Mouse (Mus musculus) stomach, postnatal 0 days (tissue): ENCODE measurements around the gene Elovl6. TPM values are rescaled to one million over a fixed set of nuclear protein-coding genes. Genes with fewer than 3 reads are reported as not detected.

Source experiments
- ATAC-seq: fragments of 200-750 bp; cut with Nextera tagmentation; 2 replicates; pipeline ENCODE4 v1.8.0; 2017; ENCODE audit not compliant: low FRiP score, low TSS enrichment
- DNase-seq: peaks from one replicate; pipeline ENCODE4 v3.0.0-alpha.2; 2016; ENCODE audit warnings: low spot score
- H3K27ac ChIP-seq: fragments of 300-500 bp; sonication (generic); replicated peaks from 2 replicates; pipeline ENCODE4 v1.5.1; 2014; ENCODE audit warnings: mild to moderate bottlenecking, control low read depth
- H3K27me3 ChIP-seq: fragments of 300-500 bp; sonication (generic); 2 replicates; pipeline ENCODE4 v1.6.1; 2014; ENCODE audit warnings: low read length; ENCODE audit not compliant: control insufficient read depth, insufficient read depth
- H3K36me3 ChIP-seq: fragments of 300-500 bp; sonication (generic); 2 replicates; pipeline ENCODE4 v1.6.1; 2014; ENCODE audit warnings: low read length, mixed read lengths; ENCODE audit not compliant: control insufficient read depth, insufficient read depth
- H3K4me1 ChIP-seq: fragments of 300-500 bp; sonication (generic); replicated peaks from 2 replicates; pipeline ENCODE4 v1.6.1; 2014; ENCODE audit warnings: antibody characterized with exemption; ENCODE audit not compliant: control insufficient read depth, insufficient read depth
- H3K4me2 ChIP-seq: fragments of 300-500 bp; sonication (generic); replicated peaks from 2 replicates; pipeline ENCODE4 v1.6.1; 2014; ENCODE audit warnings: low read depth, mild to moderate bottlenecking, control low read depth, moderate library complexity
- H3K4me3 ChIP-seq: fragments of 300-500 bp; sonication (generic); 2 replicates; pipeline ENCODE4 v1.5.1; 2014; ENCODE audit warnings: low read depth, low read length, control low read depth
- H3K9ac ChIP-seq: fragments of 300-500 bp; sonication (generic); 2 replicates; pipeline ENCODE4 v1.6.1; 2014; ENCODE audit warnings: mild to moderate bottlenecking, low read length, control low read depth, mixed read lengths
- H3K9me3 ChIP-seq: fragments of 300-500 bp; sonication (generic); 2 replicates; pipeline ENCODE4 v1.6.1; 2016; ENCODE audit warnings: low read length; ENCODE audit not compliant: control insufficient read depth
- CTCF ChIP-seq: IDR thresholded peaks from 2 replicates; pipeline ENCODE4 v1.5.1; 2016; ENCODE audit warnings: antibody characterized with exemption, low read depth, mild to moderate bottlenecking, moderate library complexity
- EP300 ChIP-seq: optimal IDR thresholded peaks from 2 replicates; pipeline ENCODE3; 2016; ENCODE audit warnings: antibody characterized with exemption
- WGBS: fragments of 180-500 bp; shearing (Covaris S2); extraction: QIAGEN DNeasy Blood & Tissue Kit; methylation state at CpG from one replicate; pipeline ENCODE4 v1.1.7; 2014; 5-methylcytosine and 5-hydroxymethylcytosine counted together
- polyA plus RNA-seq: library from polyadenylated mRNA; unstranded; fragments of >200 nt; fragmentation: Nextera tagmentation; extraction: Ambion mirVana; gene quantifications from 2 replicates; pipeline ENCODE4 v1.2.1, GENCODE M21; 2015

Gene Elovl6
- polyA plus RNA-seq, 1 experiment from 2014 or later: 34.2 TPM

GRCm38 (mm10) chr3:129578741-129579475 lies 46.8 kb downstream of the Elovl6 start:
- Histone ChIP-seq H3K9ac (no peak overlapping the region), H3K9me3 (no peaks in the 10 kb centered on the region), H3K4me3 (no peak overlapping the region), H3K4me1 (no peaks in the 10 kb centered on the region), H3K36me3 (no peaks in the 10 kb centered on the region), H3K4me2 (no peak overlapping the region), H3K27me3 (no peaks in the 10 kb centered on the region), H3K27ac (no peak overlapping the region)
- ATAC-seq: no peak
- no peak for DNase-seq
- TF ChIP-seq CTCF (no peak), EP300 (no peak)
- WGBS: 90% methylated on average over 11 of the region's 11 CpGs

GRCm38 (mm10) chr3:129581024-129581423 lies 48.9 kb downstream of the Elovl6 start:
- Histone ChIP-seq H3K9ac (no peak overlapping the region), H3K36me3 (no peaks in the 10 kb centered on the region), H3K9me3 (no peaks in the 10 kb centered on the region), H3K4me3 (no peak overlapping the region), H3K4me2 (no peak overlapping the region), H3K27me3 (no peaks in the 10 kb centered on the region), H3K27ac (no peak overlapping the region), H3K4me1 (no peaks in the 10 kb centered on the region)
- TF ChIP-seq EP300 (no peak), CTCF (no peak)
- WGBS: 80% methylated on average over 3 of the region's 3 CpGs
- DNase-seq: no peak
- no peak for ATAC-seq

GRCm38 (mm10) chr3:129582449-129582848 lies 50.3 kb downstream of the Elovl6 start:
- Histone ChIP-seq H3K4me1 (no peaks in the 10 kb centered on the region), H3K4me3 (no peak overlapping the region), H3K9me3 (no peaks in the 10 kb centered on the region), H3K9ac (no peak overlapping the region), H3K36me3 (no peaks in the 10 kb centered on the region), H3K27ac (no peak overlapping the region), H3K4me2 (no peak overlapping the region), H3K27me3 (no peaks in the 10 kb centered on the region)
- ATAC-seq (no peak), DNase-seq (no peak)
- WGBS: 56% methylated on average over 4 of the region's 4 CpGs
- TF ChIP-seq EP300: no peak
- TF ChIP-seq CTCF: no peak

DNA sequence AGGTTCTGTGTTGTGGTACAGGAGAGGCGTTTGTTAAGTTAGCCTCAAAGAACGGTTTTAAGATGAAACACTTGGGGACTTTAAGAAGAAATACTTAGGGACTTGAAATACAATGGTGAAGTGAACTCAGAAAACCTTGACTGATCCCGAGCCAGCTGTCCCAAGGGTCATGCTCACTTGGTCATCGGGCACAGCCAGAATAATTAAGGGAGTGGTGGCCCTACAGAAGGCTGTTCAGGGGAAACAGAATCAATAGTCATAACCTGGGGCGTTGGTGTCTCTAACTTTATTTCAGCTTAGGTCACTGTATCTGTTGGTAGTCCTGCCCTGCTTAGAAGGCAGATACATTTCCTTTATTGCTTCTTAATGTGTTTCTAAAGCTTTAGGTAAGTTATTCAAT lies 51.1 kb downstream of the Elovl6 start:
- H3K4me2 ChIP-seq: no peak overlapping the region
- H3K9me3 ChIP-seq: no peaks in the 10 kb centered on the region
- H3K9ac ChIP-seq: no peak overlapping the region
- no peak for TF ChIP-seq CTCF
- TF ChIP-seq EP300: no peak
- WGBS: 76% methylated on average over 5 of the region's 5 CpGs
- no peak overlapping the region for H3K27ac ChIP-seq
- no peaks in the 10 kb centered on the region for H3K27me3 ChIP-seq
- H3K4me1 ChIP-seq: no peaks in the 10 kb centered on the region
- no peak for DNase-seq
- no peaks in the 10 kb centered on the region for H3K36me3 ChIP-seq
- no peak overlapping the region for H3K4me3 ChIP-seq
- ATAC-seq: peak; percentile 60; the same call in 1 of the 2 replicates

- Histone ChIP-seq H3K27me3 (no peaks in the 10 kb centered on the region), H3K36me3 (no peaks in the 10 kb centered on the region), H3K27ac (peak overlapping the region; percentile 65), H3K4me3 (no peak overlapping the region), H3K9ac (no peak overlapping the region), H3K4me1 (no peaks in the 10 kb centered on the region), H3K9me3 (no peaks in the 10 kb centered on the region), H3K4me2 (no peak overlapping the region)
- DNase-seq: peak; percentile 37
- 55% methylated on average over 8 of the region's 8 CpGs for WGBS
- no peak for TF ChIP-seq EP300
- ATAC-seq: peak; percentile 35; the same call in 1 of the 2 replicates
Observed at GRCm38 (mm10) chr3:129587916-129588315, 55.8 kb downstream of the Elovl6 start.

- WGBS: 36% methylated on average over 3 of the region's 3 CpGs
- peak; percentile 89 for ATAC-seq
- Histone ChIP-seq H3K9ac (no peak overlapping the region), H3K36me3 (no peaks in the 10 kb centered on the region), H3K27ac (peak overlapping the region; percentile 53; the same call in 1 of the 2 replicates), H3K9me3 (no peaks in the 10 kb centered on the region), H3K27me3 (no peaks in the 10 kb centered on the region), H3K4me1 (no peaks in the 10 kb centered on the region), H3K4me3 (no peak overlapping the region), H3K4me2 (no peak overlapping the region)
- TF ChIP-seq EP300: no peak
- peak; percentile 43 for DNase-seq
Observed at GRCm38 (mm10) chr3:129588753-129589152, 56.6 kb downstream of the Elovl6 start.
